Mouse (Mus musculus) neural tube, embryonic 14.5 days (tissue): ENCODE measurements around the gene Ptov1. TPM values are rescaled to one million over a fixed set of nuclear protein-coding genes. Genes with fewer than 3 reads are reported as not detected.
A peak's percentile ranks its signal among the peaks of the same experiment; 100 is the strongest.

ENCODE experiments used
- ATAC-seq: fragments of 200-750 bp; cut with Nextera tagmentation; 2 replicates; pipeline ENCODE4 v1.8.0; 2017; ENCODE audit warnings: low read depth, mild to moderate bottlenecking, moderate TSS enrichment, moderate library complexity
- H3K27ac ChIP-seq: fragments of 300-500 bp; sonication (generic); 2 replicates; pipeline ENCODE4 v1.5.1; 2014; ENCODE audit warnings: low read depth, mild to moderate bottlenecking, control low read depth, low read length, moderate library complexity, mixed read lengths
- H3K27me3 ChIP-seq: fragments of 300-500 bp; sonication (generic); 2 replicates; pipeline ENCODE4 v1.6.1; 2014; ENCODE audit warnings: low read length; ENCODE audit not compliant: control insufficient read depth, insufficient read depth
- H3K36me3 ChIP-seq: fragments of 300-500 bp; sonication (generic); 2 replicates; pipeline ENCODE4 v1.6.1; 2014; ENCODE audit warnings: low read length, mixed read lengths; ENCODE audit not compliant: control insufficient read depth, insufficient read depth
- H3K4me1 ChIP-seq: fragments of 300-500 bp; sonication (generic); 2 replicates; pipeline ENCODE4 v1.6.1; 2014; ENCODE audit warnings: low read length; ENCODE audit not compliant: control insufficient read depth, insufficient read depth
- H3K4me2 ChIP-seq: fragments of 300-500 bp; sonication (generic); 2 replicates; pipeline ENCODE4 v1.6.1; 2014; ENCODE audit warnings: mild to moderate bottlenecking, low read depth, low read length, control low read depth
- H3K4me3 ChIP-seq: fragments of 300-500 bp; sonication (generic); 2 replicates; pipeline ENCODE4 v1.5.1; 2014; ENCODE audit warnings: low read depth, low read length, control low read depth, mixed read lengths
- H3K9ac ChIP-seq: fragments of 300-500 bp; sonication (generic); replicated peaks from 2 replicates; pipeline ENCODE4 v1.6.1; 2014; ENCODE audit warnings: low read depth, mild to moderate bottlenecking, control low read depth, low read length, mixed read lengths
- H3K9me3 ChIP-seq: fragments of 300-500 bp; sonication (generic); 2 replicates; pipeline ENCODE4 v1.6.1; 2016; ENCODE audit warnings: low read length; ENCODE audit not compliant: control insufficient read depth
- WGBS: fragments of 180-500 bp; shearing (Covaris S2); extraction: QIAGEN DNeasy Blood & Tissue Kit; methylation state at CpG from one replicate; pipeline ENCODE4 v1.1.7; 2014; 5-methylcytosine and 5-hydroxymethylcytosine counted together
- polyA plus RNA-seq: library from polyadenylated mRNA; unstranded; fragments of >200 nt; fragmentation: Nextera tagmentation; extraction: Ambion mirVana; gene quantifications from 2 replicates; pipeline ENCODE4 v1.2.1, GENCODE M21; 2014

The Ptov1 gene
- polyA plus RNA-seq, 1 experiment from 2014 or later = 475 TPM

DNA sequence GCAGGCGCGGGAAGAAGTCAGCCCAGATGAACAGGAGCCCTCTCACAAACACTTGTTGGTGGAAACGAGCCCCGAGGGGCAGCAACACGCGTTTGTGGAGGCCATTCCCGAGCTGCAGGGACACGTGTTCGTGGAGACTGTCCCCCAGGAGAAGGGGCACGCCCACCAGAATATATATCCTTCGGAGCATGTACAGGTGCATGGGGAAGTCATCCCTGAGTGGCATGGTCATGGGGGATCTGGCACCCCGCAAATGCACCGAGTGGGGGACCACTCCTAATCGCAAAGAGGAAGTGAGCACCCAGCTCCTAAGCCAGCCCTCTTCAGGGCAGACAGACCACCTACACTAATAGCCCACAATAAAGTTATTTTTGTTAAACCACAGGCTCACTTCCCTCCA lies 29.2 kb downstream of the Ptov1 start:
- H3K36me3 ChIP-seq = peaks cover 34% of the 10 kb centered on the region
- 0 out of 2 replicates have a peak, but pooled peaks have one; percentile 2 for ATAC-seq
- peaks cover 6% of the 10 kb centered on the region; the same call in 1 of the 2 replicates for H3K27me3 ChIP-seq
- H3K9ac ChIP-seq = no peak overlapping the region
- peaks cover 13% of the 10 kb centered on the region for H3K4me1 ChIP-seq
- H3K4me2 ChIP-seq = peak overlapping the region; percentile 44; the same call in 1 of the 2 replicates
- H3K4me3 ChIP-seq = peak overlapping the region; percentile 15
- no peaks in the 10 kb centered on the region for H3K9me3 ChIP-seq
- WGBS = 44% methylated on average over 14 of the region's 14 CpGs
- H3K27ac ChIP-seq = no peak overlapping the region

GRCm38 (mm10) chr7:44839491-44840191 lies 29.9 kb downstream of the Ptov1 start:
- 0 out of 2 replicates have a peak overlapping the region, but pooled peaks have one; percentile 37 for H3K9ac ChIP-seq
- no peaks in the 10 kb centered on the region for H3K9me3 ChIP-seq
- H3K4me1 ChIP-seq = peaks cover 13% of the 10 kb centered on the region
- peaks cover 27% of the 10 kb centered on the region for H3K36me3 ChIP-seq
- H3K4me2 ChIP-seq = peak overlapping the region; percentile 44
- no peak overlapping the region for H3K27ac ChIP-seq
- peak; percentile 50; the same call in 1 of the 2 replicates for ATAC-seq
- H3K4me3 ChIP-seq = peak overlapping the region; percentile 15
- H3K27me3 ChIP-seq = peaks cover 6% of the 10 kb centered on the region; the same call in 1 of the 2 replicates
- WGBS = 1% methylated on average over 56 of the region's 58 CpGs

DNA sequence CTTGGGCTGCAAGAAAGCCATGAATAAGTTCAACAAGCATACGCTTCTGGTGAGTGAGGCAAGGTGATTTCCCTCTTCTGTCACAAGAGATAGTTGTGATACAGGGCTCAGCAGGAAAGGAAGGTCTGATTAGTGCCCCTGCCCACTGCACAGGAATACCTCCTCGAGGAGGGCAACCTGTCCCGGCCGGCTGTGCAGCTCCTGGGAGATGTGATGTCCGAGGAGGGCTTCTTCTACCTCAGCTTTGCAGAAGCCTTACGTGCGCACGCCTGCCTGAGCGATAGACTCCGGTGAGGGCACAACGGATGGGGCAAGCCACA lies 30.5 kb downstream of the Ptov1 start:
- WGBS = 34% methylated on average over 11 of the region's 11 CpGs

GRCm38 (mm10) chr7:44838073-44838472 lies 31.5 kb downstream of the Ptov1 start:
- peaks cover 13% of the 10 kb centered on the region for H3K4me1 ChIP-seq
- peaks cover 6% of the 10 kb centered on the region; the same call in 1 of the 2 replicates for H3K27me3 ChIP-seq
- WGBS = 88% methylated on average over 6 of the region's 6 CpGs
- no peak for ATAC-seq
- no peak overlapping the region for H3K4me3 ChIP-seq
- peaks cover 19% of the 10 kb centered on the region for H3K36me3 ChIP-seq
- no peak overlapping the region for H3K4me2 ChIP-seq
- no peaks in the 10 kb centered on the region for H3K9me3 ChIP-seq
- no peak overlapping the region for H3K27ac ChIP-seq
- H3K9ac ChIP-seq = no peak overlapping the region

More for the DNA sequence above, 30.5 kb downstream of the Ptov1 start:
- Histone ChIP-seq H3K9me3 (no peaks in the 10 kb centered on the region), H3K4me2 (peak overlapping the region; percentile 44), H3K36me3 (peaks cover 24% of the 10 kb centered on the region), H3K27me3 (peaks cover 6% of the 10 kb centered on the region; the same call in 1 of the 2 replicates), H3K9ac (0 out of 2 replicates have a peak overlapping the region, but pooled peaks have one; percentile 37), H3K27ac (no peak overlapping the region), H3K4me3 (peak overlapping the region; percentile 15; the same call in 1 of the 2 replicates), H3K4me1 (peaks cover 13% of the 10 kb centered on the region)
- no peak; the same call in 1 of the 2 replicates for ATAC-seq

DNA sequence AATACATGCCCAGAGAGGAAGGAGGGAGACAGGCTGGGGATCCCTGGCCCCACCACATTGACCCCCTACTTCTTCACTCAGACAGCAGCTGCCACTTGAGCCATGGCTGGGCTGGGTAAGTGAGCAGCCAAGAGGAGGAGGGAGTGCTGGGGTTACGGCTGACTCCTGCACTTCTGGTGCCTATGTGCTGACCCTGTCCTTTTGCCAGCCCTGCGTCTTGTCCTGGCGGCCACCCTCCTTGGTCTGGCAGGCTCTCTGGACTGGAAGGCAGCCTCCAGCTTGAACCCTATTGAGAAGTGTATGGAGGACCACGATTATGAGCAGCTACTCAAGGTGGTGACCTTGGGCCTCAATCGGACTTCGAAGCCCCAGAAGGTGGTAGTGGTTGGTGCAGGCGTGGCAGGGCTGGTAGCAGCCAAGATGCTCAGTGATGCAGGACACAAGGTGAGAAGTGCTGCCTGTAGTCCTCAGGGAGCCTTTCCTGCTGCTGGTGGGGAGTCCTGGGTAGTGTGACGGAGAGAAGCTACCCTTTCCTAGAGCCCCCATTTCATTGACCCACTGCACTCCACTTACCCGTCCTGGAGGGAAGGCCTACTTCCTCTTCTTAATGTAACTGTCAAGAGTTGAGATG lies 33.0 kb downstream of the Ptov1 start:
- no peaks in the 10 kb centered on the region for H3K9me3 ChIP-seq
- peaks cover 7% of the 10 kb centered on the region for H3K36me3 ChIP-seq
- WGBS = 84% methylated on average over 9 of the region's 9 CpGs
- H3K4me3 ChIP-seq = no peak overlapping the region
- H3K4me1 ChIP-seq = peaks cover 13% of the 10 kb centered on the region
- H3K27me3 ChIP-seq = peaks cover 6% of the 10 kb centered on the region; the same call in 1 of the 2 replicates
- H3K27ac ChIP-seq = no peak overlapping the region
- ATAC-seq = no peak
- H3K9ac ChIP-seq = no peak overlapping the region
- no peak overlapping the region for H3K4me2 ChIP-seq

DNA sequence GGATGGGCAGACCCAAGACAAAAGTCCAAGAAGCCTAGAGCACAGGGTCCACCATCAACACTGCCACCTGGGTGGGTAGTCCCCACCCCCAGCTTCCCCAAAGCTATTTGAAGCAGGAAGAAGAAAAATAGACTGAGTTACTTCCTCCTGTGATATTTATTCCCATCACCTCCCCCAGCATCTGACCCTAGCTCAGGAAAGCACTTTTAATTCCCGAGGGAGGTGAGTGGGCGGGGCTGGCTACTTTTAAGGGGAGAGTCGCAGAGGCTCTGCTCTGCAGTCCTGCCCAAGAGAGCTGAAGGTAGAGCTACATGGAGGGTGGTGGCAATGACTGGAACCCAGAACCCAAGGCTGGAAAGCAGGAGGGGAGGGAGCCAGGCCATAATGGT lies 33.6 kb downstream of the Ptov1 start:
- Histone ChIP-seq H3K4me3 (no peak overlapping the region), H3K36me3 (peaks cover 10% of the 10 kb centered on the region), H3K27me3 (peaks cover 6% of the 10 kb centered on the region; the same call in 1 of the 2 replicates), H3K9ac (no peak overlapping the region), H3K4me1 (peaks cover 13% of the 10 kb centered on the region), H3K27ac (no peak overlapping the region), H3K4me2 (no peak overlapping the region), H3K9me3 (no peaks in the 10 kb centered on the region)
- 49% methylated on average over 3 of the region's 3 CpGs for WGBS
- no peak for ATAC-seq

- no peak for ATAC-seq
- Histone ChIP-seq H3K4me1 (peaks cover 13% of the 10 kb centered on the region), H3K9me3 (no peaks in the 10 kb centered on the region), H3K4me3 (no peak overlapping the region), H3K27me3 (peaks cover 6% of the 10 kb centered on the region; the same call in 1 of the 2 replicates), H3K27ac (no peak overlapping the region), H3K36me3 (peaks cover 10% of the 10 kb centered on the region; the same call in 1 of the 2 replicates), H3K9ac (no peak overlapping the region), H3K4me2 (no peak overlapping the region)
- whole genome bisulfite sequencing = 82% methylated on average over 1 of the region's 1 CpGs
Observed at GRCm38 (mm10) chr7:44835373-44836015, 34.1 kb downstream of the Ptov1 start.

GRCm38 (mm10) chr7:44832763-44833162 lies 36.8 kb downstream of the Ptov1 start:
- no peak overlapping the region for H3K4me2 ChIP-seq
- 80% methylated on average over 4 of the region's 4 CpGs for WGBS
- ATAC-seq = no peak
- H3K9ac ChIP-seq = no peak overlapping the region
- H3K9me3 ChIP-seq = no peaks in the 10 kb centered on the region
- H3K36me3 ChIP-seq = peaks cover 28% of the 10 kb centered on the region
- H3K4me3 ChIP-seq = no peak overlapping the region
- H3K27me3 ChIP-seq = no peaks in the 10 kb centered on the region
- no peaks in the 10 kb centered on the region for H3K4me1 ChIP-seq
- no peak overlapping the region for H3K27ac ChIP-seq
